13 mouse cellular contexts compared by ENCODE assay signal in the genomic region with DNA sequence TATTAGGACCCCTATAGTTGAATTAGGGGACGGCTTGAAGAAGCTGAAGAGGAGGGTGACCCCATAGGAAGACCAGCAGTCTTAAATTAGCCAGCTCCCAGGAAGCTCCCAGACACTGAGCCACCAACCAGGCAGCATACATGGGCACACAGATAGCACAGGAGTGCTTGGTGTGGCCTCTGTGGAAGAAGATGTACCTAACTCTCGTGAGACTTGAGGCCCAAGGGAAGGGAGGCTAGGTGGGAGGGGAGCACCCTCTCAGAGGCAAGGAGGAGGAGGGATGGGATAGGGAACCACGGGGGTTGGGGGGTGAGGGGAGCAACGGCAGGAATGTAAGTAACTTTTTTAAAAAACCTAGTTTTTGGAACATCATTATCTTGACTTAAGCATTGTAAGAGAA.
DNase-seq lines count a peak whose midpoint lies in the region; ATAC-seq lines count a peak whose summit lies in the region.
"Had no signal": no experiment of that assay in that cellular context is flagged by ENCODE, and none has a peak within 500 bp of the region (broad histone marks: within the 10 kb centered on the region; RNA-seq: fewer than 3 reads in every experiment).

No protein-coding gene starts in this region.

- H3K4me2 ChIP-seq in liver, embryonic 16.5 days (ENCODE audit: low read depth, low read length), result no peak overlapping the region
- H3K4me2 ChIP-seq: hindbrain, embryonic 15.5 days; limb, embryonic 12.5 days; neural tube, embryonic 13.5 days had no signal

- WGBS in heart, embryonic 10.5 days, result 61% methylated on average over 4 of the region's 4 CpGs
- 45% methylated on average over 4 of the region's 4 CpGs for WGBS in liver, embryonic 16.5 days (ENCODE audit: insufficient replicate concordance)

- H3K4me3 ChIP-seq in heart, embryonic 10.5 days, result no peak overlapping the region
- peak overlapping the region; percentile 79 for H3K4me3 ChIP-seq in megakaryocyte, embryonic 14.5 days (replicated peaks)
- H3K4me3 ChIP-seq in liver, embryonic 16.5 days (ENCODE audit: low read depth, low read length), result no peak overlapping the region
- H3K4me3 ChIP-seq: hindbrain, embryonic 15.5 days; limb, embryonic 12.5 days; neural tube, embryonic 13.5 days had no signal

- no peak overlapping the region for H3K9ac ChIP-seq in liver, embryonic 16.5 days (ENCODE audit: low read depth, low read length)
- H3K9ac ChIP-seq: hindbrain, embryonic 15.5 days; limb, embryonic 12.5 days; neural tube, embryonic 13.5 days had no signal

- no peaks in the 10 kb centered on the region for H3K36me3 ChIP-seq in heart, embryonic 10.5 days
- peaks cover 63% of the 10 kb centered on the region for H3K36me3 ChIP-seq in megakaryocyte, embryonic 14.5 days (replicated peaks; ENCODE audit: low read length)
- H3K36me3 ChIP-seq in liver, embryonic 16.5 days (ENCODE audit: control insufficient read depth, insufficient read depth), result no peaks in the 10 kb centered on the region
- H3K36me3 ChIP-seq: hindbrain, embryonic 15.5 days had no signal

- H3K27ac ChIP-seq in heart, embryonic 10.5 days, result peak overlapping the region; percentile 47; the same call in 1 of the 2 replicates
- peak overlapping the region; percentile 30 for H3K27ac ChIP-seq in liver, embryonic 16.5 days (ENCODE audit: low read length)
- H3K27ac ChIP-seq: hindbrain, embryonic 15.5 days; limb, embryonic 12.5 days; neural tube, embryonic 13.5 days had no signal

- H3K27me3 ChIP-seq in heart, embryonic 10.5 days (ENCODE audit: insufficient read depth, poor library complexity, severe bottlenecking), result no peaks in the 10 kb centered on the region
- no peaks in the 10 kb centered on the region for H3K27me3 ChIP-seq in megakaryocyte, embryonic 14.5 days (replicated peaks)
- no peaks in the 10 kb centered on the region for H3K27me3 ChIP-seq in liver, embryonic 16.5 days (ENCODE audit: control insufficient read depth, insufficient read depth, low read depth, low read length)
- H3K27me3 ChIP-seq: hindbrain, embryonic 15.5 days; limb, embryonic 12.5 days; neural tube, embryonic 13.5 days had no signal

- peaks cover 25% of the 10 kb centered on the region for H3K4me1 ChIP-seq in heart, embryonic 10.5 days
- H3K4me1 ChIP-seq in megakaryocyte, embryonic 14.5 days, result peaks cover 83% of the 10 kb centered on the region
- H3K4me1 ChIP-seq in liver, embryonic 16.5 days (ENCODE audit: control insufficient read depth, low read depth, low read length), result peaks cover 14% of the 10 kb centered on the region

- H3K9me3 ChIP-seq in heart, embryonic 10.5 days, result no peaks in the 10 kb centered on the region
- no peaks in the 10 kb centered on the region for H3K9me3 ChIP-seq in megakaryocyte, embryonic 14.5 days
- no peaks in the 10 kb centered on the region for H3K9me3 ChIP-seq in liver, embryonic 16.5 days (replicated peaks; ENCODE audit: control insufficient read depth, low read length)
- H3K9me3 ChIP-seq: hindbrain, embryonic 15.5 days; limb, embryonic 12.5 days; neural tube, embryonic 13.5 days had no signal

- no peak for ATAC-seq in megakaryocyte, adult 5-6 weeks (ENCODE audit: poor library complexity, severe bottlenecking)
- ATAC-seq in liver, embryonic 16.5 days (ENCODE audit: low read depth), result peak; percentile 83
- ATAC-seq in frontal cortex, adult (ENCODE audit: low TSS enrichment), result no peak

- DNase-seq in heart, embryonic 10.5 days (ENCODE audit: low spot score), result no peak
- DNase-seq in heart, adult 8-10 months (ENCODE audit: low spot score), result no peak
- no peak for DNase-seq in cerebellum, adult 9-11 months
- no peak for DNase-seq in natural killer cell, adult 2 months (ENCODE audit: low spot score in 2 of 2)
- DNase-seq: cerebellum, postnatal 14 days; kidney, postnatal 36 days had no signal
